Mouse (Mus musculus) WW6 (cell line): Measurements from ENCODE around the gene Vps35l.

Source experiments
- DNase-seq: peaks from one replicate; pipeline ENCODE4 v3.0.0-alpha.2; 2013; ENCODE audit warnings: low read depth, low spot score

The Vps35l gene

DNA sequence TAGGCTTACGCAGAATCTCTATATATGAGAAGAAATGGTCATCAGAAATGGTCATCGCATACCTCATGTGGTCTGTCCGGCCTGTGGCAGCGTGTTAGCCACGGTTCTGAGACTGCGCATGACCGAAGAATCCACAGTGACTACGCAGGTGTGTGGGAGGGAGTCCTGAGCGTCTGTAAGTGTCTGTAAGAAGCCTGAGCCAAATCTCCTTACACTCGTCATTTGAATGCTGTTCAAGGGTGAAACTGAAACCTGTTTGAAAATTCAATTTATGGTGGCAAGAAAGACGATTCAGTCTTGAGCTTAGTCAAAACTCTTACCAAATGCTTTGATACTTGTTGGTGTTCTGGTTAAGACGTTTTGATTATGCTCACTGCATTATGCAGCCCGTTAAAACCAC, 6.8 kb upstream of the Vps35l start:
- no peak for DNase-seq

- no peak for DNase-seq
These were observed 1.3 kb upstream of the Vps35l start for GRCm38 (mm10) chr7:118738730-118739129.

- peak; percentile 85 for DNase-seq
These were observed 709 bp downstream of the Vps35l start for GRCm38 (mm10) chr7:118740532-118741338.

DNA sequence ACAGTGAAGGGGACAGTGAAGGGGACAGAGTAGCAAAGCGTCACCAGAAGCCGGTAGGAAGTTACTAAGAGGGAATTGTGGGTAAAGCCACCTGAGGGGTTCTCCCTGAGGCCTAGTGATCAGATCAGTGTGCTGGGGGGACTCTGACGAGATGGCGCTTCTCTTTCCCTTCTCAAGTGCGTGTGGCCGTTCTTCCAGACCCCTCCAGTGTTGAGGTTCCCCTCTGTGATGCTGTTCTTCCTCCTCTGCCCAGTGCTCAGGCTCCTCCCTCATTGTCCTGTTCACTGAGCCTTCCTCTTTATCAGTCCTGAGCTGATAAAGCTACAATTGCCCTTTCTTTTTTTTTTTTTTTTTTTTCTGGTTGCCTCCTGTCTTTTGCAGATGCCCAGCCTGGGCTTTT, 2.3 kb downstream of the Vps35l start:
- DNase-seq = no peak

- no peak for DNase-seq
These were observed 4.7 kb downstream of the Vps35l start for GRCm38 (mm10) chr7:118744766-118745165.

- DNase-seq = no peak
These were observed 8.1 kb downstream of the Vps35l start for GRCm38 (mm10) chr7:118747891-118748672.

GRCm38 (mm10) chr7:118749706-118750105, 9.7 kb downstream of the Vps35l start:
- no peak for DNase-seq

DNA sequence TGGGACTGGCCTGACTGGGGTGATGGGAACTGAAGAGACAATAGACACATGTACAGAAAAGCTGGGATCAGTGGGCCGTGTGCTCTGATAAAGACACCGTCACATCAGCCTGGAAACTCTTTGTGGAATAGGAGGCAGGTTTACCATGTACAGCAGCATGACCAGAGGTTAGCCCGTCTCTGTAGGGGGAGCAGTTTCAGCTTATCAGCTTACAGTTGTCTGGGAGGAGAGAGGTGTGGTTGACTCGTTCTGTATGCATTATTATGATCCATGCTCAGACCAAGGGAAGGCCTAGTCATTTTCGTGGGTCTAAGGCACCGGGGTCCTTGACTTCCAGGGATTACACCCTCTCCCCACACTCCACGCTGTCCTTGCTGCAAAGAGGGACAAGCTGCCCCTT, 11.6 kb downstream of the Vps35l start:
- no peak for DNase-seq

- no peak for DNase-seq
These were observed 15.7 kb downstream of the Vps35l start for GRCm38 (mm10) chr7:118755756-118756155.

DNA sequence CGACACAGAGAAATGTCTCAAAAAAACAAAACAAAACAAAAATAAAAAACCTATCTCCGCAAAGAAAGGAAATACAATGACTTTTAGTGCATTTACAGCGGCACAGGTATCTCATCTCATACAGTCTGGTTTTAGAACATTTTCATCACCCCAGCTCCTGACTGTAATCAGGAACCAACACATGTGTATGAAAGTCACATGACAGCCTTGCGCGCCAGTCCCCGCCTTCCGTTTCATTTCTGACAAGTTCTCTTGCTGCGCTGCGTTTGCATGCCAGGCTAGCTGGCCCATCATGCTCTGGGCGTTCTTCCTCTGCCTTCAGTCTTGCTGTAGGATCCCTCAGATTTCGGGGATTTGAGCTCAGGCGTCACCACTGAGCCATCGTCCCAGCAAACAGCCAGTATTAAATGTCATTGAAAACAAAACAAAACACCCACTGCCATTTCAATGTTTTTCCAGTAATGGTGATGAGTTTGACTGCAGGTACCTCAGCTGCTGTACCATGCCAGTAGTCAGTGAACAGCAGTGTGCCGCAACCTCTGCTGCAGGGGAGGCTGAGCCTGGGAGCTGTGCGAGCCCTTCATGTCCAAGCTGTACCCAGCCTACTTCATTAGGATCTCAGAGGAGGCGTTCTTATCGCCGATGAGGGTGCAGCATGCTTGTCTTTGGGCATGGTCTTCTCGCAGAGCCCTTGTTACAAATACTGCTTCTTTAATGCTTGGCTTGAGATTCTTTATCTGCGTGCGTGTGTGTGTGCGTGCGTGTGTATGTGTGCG, 16.7 kb downstream of the Vps35l start:
- DNase-seq = no peak

DNA sequence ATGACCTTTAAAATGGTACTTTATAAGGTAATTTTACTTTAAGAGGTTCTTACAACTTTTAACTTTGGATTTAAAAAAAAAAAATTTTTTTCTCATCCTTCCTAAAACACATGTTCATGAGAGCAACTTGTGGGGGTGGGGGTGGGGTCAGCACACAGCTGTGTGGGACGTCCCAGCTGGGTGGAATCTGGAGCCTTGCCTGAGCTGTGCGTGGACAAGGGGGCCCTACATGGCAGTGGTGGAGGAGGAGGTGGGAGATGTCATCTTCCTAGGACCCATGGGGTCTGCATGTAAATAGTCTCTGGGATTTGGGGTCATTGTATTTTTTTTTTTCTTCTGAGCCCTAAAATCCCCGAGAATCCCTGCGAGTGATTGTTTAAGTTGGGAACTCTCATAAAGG, 18.3 kb downstream of the Vps35l start:
- no peak for DNase-seq

DNA sequence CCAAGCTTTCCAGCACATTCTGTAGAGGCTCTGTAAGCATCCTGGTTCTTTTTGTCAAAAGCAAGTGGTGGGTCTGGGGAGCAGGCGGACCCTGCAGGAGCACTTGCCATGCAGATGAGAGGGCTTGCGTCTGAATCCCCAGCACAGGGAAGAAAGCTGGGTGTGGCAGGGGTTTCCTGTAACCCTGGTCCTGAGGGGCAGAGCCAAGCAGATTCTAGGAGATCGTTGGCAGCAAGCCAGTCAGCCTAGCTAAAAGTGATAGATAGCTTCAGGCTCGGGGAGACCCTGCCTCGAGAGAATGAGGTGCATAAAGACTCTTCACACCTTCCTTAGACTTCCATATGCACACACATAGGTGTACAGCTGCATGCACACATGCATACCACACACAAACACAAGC, 19.3 kb downstream of the Vps35l start:
- no peak for DNase-seq

GRCm38 (mm10) chr7:118763939-118764338, 23.9 kb downstream of the Vps35l start:
- no peak for DNase-seq

GRCm38 (mm10) chr7:118764725-118765124, 24.7 kb downstream of the Vps35l start:
- DNase-seq = no peak

- no peak for DNase-seq
These were observed 25.6 kb downstream of the Vps35l start for GRCm38 (mm10) chr7:118765604-118766003.

DNA sequence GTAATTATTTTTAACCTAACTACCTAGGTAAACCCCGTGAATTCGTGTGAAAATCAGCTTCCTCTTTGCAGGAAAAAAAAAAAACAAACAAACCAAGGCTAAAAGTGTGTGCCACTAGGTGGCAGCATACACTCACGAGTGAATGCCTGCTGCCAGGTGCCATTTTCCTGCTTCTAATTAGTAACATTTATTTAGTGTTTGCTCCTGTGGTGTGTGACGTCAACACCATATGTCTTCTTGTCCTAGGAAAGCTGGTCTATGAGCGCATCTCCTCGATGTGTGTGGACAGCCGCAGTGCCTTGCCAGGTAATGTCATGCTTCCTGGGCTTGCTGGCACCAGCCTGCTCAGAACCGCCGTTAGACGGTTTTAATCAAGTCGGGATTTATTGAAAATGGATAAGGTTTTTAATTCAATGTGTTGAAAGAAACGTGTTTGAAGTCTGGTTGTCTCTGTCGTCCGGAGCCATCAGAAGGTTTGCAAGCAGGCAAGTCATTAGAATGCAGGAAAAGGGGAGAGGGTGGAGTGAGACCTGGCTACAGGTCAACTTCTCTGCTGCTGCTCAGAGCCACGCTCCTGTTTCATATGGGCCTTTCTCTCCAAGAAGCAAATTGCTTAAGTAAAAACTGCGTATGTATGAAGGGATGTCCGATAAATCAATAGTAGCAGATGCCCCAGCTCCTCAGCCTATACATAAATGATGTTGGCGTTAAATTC, 26.2 kb downstream of the Vps35l start:
- DNase-seq = peak; percentile 31

GRCm38 (mm10) chr7:118766834-118767224, 26.8 kb downstream of the Vps35l start:
- no peak for DNase-seq

DNA sequence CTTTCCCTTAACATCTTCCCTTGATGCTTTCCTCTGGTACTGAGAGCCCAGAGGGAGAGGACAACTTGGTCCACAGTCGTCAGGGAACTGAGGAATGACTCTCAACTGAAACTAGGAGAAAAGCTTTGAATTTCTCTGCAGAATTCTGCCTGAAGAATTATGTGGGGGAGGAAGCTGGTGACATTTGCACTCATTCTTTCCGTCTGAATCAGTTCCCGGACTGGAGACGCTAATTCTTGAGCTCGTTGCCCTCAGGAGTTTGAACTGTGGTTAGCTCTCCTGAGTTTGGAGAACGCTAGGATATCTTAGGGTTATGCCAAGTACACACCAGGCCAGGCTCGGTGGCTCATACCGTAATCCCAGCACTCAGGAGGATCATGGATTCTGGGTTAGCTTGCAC, 29.2 kb downstream of the Vps35l start:
- DNase-seq = no peak

DNA sequence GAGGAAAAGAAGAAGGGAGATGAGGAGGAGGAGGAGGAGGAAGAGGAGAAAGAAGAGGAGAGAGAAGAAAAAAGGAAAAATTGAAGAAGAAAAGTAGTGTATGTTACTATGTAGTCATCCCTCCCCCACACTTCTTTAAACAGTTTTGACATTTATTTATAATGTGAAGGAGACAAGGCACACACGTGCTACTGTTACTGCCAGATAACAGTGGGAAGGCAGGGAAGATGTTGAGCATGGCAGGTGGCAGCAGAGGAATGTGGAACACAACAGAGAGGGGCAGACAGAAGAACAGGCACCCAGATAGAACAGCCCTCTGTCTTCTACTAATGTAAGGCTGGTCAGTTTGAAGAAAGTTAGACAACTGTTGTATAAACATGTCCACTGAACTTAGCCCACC, 29.6 kb downstream of the Vps35l start:
- DNase-seq = no peak

DNA sequence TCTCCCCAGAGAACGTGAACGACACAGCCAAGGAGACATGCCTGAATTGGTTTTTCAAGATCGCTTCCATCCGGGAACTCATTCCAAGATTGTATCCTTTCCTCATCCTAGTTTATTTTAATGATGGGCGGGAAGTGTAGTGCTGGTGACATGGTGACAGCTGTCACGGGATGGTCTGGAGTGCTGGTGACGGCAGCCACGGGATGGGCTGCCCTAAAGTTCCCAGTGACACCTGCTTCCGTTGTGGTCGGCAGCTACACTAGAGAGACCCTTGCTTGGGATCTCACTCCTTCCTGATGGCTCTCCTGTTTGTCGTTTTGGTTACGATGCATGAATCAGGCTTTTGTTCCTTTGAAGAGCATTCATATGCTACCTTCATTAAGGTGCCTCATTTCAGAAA, 33.0 kb downstream of the Vps35l start:
- no peak for DNase-seq

GRCm38 (mm10) chr7:118775991-118776390, 36.0 kb downstream of the Vps35l start:
- DNase-seq = no peak

GRCm38 (mm10) chr7:118776491-118776890, 36.5 kb downstream of the Vps35l start:
- DNase-seq = no peak
